Mouse (Mus musculus) lung, adult 2 months (tissue): ENCODE results near the gene Hmces.

ENCODE experiments used
- CTCF ChIP-seq: fragments of 200-500 bp; IDR thresholded peaks from 2 replicates; pipeline ENCODE4 v1.5.1; 2011; ENCODE audit warnings: mild to moderate bottlenecking, low read length, control low read depth; ENCODE audit not compliant: insufficient read depth
- POLR2A ChIP-seq: fragments of 200-500 bp; IDR thresholded peaks from 2 replicates; pipeline ENCODE4 v1.6.1; 2011; ENCODE audit warnings: low read depth, mild to moderate bottlenecking, control low read depth, low read length, borderline replicate concordance; ENCODE audit errors: extremely low read depth

GRCm38 (mm10) chr6:87882816-87883215 lies 30.9 kb upstream of the Hmces start:
- TF ChIP-seq POLR2A: no peak
- TF ChIP-seq CTCF: no peak
